Mouse (Mus musculus) layer of hippocampus, adult 18-20 months (tissue): ENCODE data around the gene Hus1. TPM values are rescaled to one million over a fixed set of nuclear protein-coding genes. Genes with fewer than 3 reads are reported as not detected.

ENCODE experiments used
- DNase-seq, 2 experiments: peaks; one replicate each; pipeline ENCODE4 v3.0.0; 2022; ENCODE audit warnings: low spot score in 2 of 2
- long read RNA-seq: library from polyadenylated mRNA; stranded (forward); transcript quantifications from one replicate; pipeline ENCODE4 v2.0.0, GENCODE M21; 2021
- total RNA-seq, 2 experiments: library from RNA; stranded (reverse); gene quantifications; 2 replicates each; pipeline ENCODE4 v1.2.3; 2021

Hus1 gene
- total RNA-seq, result 10 to 100 TPM; 13.3 to 13.5 TPM
- long read RNA-seq, partial matches to known transcripts, result 2 of 10 reads
- long read RNA-seq, other reads (novel, unspliced or antisense), result 6 of 10 reads

DNA sequence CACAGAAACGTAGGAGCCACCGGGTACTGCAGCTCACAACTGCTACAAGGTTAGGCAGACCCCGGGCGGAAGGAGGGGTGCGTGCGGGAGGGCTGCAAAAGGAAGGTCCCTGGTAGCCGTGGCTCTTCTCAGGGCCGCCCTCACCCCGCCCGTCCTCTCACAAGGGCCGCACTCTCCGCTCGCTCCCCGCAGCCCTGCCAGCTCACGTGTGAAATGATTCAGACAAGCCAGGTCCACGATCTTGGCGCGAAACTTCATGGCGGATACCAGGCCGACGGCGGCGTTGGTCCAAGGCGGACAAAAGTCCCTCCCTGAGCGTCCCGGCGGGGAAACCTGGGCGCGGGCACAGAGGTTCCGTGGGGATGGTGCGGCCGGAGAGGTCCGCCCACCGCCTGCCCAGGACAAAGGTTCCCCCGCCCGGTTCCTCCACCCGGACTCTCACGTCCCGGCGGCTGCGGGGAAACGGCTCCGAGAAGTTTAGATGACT lies at the start of gene Hus1:
Gene Hus1 (minus strand): TSS at position 339 of the 487 bp plus-strand sequence.
- DNase-seq, result peak; percentile 68 to 78

DNA sequence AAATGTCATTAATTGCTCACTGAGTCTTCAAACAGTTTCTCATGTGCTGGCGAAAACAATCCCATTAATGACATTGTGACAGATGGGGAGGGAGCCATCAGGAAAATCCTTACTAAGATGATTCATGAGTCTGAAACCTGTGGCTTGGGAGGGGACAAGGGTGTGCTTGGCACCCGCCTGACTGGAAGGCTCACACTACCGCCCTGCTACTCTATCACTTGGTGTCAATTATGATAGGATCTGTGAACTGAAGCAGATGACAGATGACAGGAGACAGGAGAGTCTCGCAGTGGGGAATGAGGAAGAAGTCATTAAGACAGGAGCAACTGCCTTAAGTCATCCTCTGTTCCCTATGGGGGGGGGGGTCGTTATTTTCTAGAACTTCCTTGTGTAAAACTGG lies 49.5 kb upstream of the Hus1 start:
- DNase-seq, result no peak

DNA sequence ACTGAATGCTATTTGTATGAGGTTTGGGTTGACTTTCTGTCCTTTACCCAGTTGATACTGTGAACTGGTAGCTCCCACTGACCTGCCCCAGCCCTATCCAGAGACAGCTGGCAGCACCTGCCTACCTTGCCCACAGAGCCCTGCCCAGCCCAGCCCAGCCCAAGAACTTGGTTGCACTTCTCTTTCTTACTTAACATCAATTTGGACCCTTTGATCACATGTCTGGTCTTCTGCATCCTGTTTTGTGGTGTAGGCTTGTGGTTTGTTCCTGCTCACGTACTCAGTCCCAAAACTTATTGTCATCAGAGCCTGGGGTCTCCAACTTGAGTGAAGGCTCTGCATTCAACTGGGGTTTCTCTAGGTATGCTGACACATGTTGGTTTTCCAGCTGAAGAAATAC lies 49.0 kb upstream of the Hus1 start:
- DNase-seq, result no peak

DNA sequence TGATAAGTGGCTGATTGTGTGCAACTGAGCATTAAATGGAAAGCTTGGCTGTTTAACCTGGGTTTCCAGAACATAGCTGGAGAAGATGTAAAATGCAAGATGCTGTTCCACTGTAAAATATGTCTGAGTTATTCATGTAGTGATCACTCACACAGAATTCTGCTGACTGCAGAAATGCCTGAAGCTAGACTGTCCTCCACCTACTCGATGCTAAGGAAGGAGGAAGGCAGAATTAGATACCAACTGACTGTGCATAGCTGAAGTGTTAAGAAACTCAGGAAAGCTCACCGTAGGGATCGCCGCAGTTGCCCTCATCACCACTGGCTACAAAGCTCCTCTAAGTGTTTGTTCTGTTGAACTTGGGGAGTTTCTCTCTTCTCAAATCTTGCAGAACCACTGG lies 46.7 kb upstream of the Hus1 start:
- no peak for DNase-seq

DNA sequence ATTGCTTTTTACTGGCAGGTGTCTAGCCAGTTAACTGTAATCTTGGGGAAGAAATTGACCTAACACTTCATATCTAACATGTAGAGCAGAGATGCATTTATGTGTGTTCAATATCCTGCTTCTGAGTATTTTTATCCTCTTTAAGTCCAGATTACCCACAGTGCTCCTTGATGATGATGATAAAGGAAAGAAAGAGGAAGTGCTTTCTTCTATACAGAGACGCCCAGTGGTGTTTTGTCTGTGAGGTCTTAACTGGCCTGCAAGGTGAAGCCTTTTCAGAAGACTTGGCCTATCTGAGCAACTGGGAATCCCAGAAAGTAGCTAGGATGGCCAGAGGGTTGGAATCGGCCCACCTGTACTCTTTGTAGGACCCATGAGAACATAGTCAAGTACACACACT lies 45.9 kb upstream of the Hus1 start:
- no peak for DNase-seq

DNA sequence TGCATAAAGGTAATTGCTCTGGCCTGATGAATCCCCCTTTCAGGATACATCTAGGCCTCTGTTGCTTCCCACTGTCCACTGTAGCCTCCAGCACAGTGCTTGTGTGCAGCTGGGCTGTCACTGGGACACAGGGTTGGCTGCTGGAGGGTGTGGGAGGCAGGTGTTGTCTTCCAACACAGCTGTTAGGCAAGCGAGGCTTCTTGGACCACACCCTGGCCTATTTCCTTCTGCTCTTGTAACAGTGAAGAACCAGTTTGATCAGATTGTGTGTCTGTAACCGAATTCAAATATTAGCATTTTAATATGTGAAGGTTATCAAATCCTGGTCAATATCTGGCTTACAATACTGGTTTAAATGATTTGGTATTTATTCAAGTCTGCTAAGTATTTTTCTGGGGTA lies 40.9 kb upstream of the Hus1 start:
- no peak for DNase-seq

DNA sequence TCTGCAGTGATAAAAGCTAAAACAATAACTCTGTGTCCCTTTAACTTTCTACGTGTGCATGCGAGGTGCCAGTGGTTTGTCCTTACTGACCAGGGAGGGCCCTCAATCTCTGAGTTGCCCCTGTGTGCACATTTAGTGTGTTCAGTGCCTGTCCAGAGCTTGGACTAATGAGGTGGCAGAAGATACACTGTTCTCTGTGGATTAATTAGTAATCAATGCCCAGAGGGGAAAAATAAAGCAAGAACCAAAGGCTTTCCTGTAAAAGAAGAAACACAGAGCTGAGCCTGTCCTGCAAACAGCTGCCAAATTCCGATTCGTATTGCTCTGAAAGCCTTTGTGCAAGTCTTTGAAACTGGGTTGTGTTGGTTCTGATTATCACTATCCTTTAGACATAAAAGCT lies 39.2 kb upstream of the Hus1 start:
- DNase-seq, result no peak

DNA sequence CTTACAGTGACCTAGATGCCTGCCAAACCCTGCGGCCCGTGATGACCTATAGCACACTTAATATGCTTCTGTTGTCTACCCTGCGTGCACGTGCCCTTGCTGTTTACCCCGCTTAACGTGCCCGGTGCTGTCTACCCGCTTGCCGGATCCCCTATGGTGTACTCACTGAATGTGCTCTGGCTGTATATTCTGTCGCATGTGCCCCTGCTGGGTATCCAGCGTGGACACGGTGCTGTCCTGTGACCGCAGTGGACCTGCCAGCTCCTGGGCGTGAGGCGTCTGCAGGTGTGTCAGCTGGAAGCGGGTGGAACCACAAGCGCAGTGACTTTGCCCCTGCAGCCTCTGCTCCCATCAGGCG lies 37.7 kb upstream of the Hus1 start, which contains the start of gene Sun3:
Gene Sun3 (minus strand): TSS at position 289 of the 358 bp plus-strand sequence.
- no peak for DNase-seq

DNA sequence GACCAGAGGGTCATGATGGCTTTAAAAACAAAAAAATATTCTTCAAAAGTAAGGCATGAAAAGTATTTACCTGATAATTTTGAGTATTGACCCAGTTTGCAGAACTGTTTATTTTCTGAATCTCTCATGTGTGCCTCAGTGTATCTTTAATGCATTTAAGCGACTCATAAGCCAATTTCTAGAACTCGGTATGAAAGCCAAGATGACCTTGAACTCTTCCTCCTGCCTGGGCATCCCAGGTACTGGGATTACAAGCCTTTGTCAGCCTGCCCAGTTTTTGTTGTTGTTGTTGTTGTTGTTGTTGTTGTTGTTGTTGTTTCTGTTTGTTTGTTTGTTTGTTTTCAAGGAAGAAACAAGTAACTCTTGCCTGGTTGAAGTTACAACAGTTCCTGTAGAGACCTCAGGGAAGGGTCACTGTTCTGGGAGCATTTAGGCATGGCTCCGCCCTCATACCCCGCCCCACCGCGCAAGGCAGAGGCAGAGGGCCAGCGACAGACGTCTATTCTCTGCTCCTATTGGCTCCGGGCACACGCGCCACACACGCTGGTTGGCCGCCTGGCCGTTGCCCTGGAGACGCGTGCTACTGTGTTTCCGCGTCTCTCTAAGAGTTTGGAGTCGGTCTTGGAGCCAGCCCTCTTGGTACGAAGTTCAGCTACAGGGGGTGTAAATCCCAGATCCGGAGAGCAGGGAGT lies 37.2 kb upstream of the Hus1 start, which contains the start of gene Gm11992:
Gene Gm11992 (plus strand): TSS at position 584 of the 692 bp plus-strand sequence.
- DNase-seq, result peak; percentile 74 to 91

DNA sequence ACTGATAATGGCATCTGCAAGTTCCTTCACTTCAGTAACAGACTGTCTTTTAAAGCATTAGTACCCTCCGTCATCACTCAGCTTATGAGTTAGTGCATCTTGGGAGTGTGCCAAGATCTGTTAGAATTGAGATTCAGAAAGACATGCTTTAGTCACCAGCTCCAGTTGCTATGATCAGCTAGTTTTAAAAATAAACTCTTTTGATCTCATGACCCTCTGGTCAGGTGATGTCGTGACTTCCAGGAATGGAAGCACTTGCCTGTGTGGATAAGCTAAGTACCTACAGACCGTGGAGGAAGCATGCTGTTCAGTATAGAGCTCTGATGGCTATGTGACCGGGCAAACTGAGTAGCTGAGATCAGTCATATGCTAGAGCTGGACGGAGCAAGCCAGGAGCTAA lies 36.1 kb upstream of the Hus1 start:
- peak in 1 of 2 experiments; percentile 57 for DNase-seq

DNA sequence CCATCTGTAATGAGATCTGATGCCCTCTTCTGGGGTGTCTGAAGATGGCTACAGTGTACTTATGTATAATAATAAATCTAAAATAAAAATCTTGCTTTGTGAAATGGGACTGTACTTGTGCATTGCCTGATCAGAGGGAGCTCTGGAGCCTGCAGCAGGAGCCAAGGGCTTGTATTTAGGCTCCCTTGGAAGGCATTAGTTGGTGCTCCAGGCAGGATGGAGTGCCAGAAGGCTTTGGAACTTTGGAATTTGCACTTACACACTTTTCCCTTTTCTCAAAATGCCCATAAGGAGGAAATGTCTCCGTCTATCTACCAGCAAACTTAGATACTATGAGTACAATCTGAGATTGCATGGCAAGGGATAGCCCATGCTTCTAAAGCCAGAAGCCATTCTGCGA lies 35.6 kb upstream of the Hus1 start:
- DNase-seq, result no peak

DNA sequence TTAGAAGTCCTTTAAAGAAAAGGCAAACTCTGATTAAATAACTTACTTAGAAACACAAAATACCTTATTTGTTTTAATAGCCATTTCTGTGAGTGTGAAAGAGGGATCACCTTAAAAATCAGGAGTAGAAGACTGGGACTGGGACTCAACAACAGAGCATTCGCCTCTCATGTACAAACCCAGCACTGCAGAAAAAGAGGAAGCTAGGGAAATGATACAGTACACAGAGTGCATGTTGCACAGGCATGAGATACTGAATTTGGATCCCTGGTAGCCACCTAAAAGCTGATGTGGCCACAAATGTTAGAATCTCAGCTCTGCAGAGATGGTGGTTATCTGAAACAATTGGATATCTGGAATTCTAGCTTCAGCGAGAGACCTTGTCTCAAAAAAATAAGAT lies 20.5 kb upstream of the Hus1 start:
- DNase-seq, result no peak

DNA sequence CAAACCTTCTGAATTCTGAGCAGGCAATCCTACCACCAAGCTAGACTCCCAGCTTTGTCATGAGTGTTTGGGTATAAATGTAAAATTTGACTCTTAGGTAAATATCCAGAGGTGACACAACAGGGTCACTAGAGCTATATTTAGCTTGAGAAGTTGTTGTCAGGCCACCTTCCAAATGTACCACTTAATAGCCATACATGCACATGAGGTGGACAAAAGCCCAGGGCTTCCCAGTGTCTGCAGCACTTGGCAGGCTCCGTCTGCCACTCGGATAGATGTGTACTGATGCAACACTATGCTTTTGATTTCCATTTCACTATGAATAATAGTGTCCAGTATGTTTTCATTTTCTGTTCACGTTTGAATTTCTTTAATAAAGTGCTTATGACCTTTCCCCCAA lies 14.2 kb upstream of the Hus1 start:
- DNase-seq, result no peak

DNA sequence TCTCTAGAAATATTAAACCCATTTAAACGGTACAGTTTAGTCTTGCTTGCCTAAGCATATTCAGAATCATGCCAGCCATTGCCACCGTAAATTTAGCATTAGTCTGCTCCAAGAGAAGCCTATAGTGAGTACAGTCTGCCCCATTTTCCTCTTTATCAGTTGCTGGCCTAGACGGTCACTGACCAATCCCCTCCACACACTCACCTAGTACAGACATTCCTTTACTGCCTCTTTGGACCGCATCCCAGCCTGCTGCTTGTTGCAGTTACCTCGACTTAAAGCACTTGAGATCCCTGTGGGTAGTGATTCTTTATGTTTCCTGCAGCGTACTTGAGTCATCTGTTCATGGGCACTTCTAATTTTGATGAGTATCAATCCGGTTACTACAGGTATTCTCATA lies 13.8 kb upstream of the Hus1 start:
- no peak for DNase-seq

DNA sequence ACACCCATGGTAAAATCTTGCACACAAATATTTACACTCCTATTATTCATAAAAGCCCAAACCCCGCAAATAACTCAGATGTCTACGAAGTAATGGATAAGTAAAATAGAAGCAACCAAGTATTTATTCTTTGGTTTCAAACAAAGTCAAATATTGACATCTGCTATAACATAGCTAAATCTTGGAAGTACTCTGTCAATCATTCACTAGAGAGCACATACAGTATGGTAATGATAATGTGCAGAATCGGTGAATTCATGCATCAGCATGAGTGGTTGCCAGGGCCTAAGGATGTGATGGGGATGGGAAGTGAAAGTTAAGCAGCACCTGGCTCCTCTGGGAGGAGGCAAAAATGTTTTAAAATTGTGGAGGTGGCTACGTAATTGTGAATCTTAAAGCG lies 9.2 kb upstream of the Hus1 start:
- no peak for DNase-seq

DNA sequence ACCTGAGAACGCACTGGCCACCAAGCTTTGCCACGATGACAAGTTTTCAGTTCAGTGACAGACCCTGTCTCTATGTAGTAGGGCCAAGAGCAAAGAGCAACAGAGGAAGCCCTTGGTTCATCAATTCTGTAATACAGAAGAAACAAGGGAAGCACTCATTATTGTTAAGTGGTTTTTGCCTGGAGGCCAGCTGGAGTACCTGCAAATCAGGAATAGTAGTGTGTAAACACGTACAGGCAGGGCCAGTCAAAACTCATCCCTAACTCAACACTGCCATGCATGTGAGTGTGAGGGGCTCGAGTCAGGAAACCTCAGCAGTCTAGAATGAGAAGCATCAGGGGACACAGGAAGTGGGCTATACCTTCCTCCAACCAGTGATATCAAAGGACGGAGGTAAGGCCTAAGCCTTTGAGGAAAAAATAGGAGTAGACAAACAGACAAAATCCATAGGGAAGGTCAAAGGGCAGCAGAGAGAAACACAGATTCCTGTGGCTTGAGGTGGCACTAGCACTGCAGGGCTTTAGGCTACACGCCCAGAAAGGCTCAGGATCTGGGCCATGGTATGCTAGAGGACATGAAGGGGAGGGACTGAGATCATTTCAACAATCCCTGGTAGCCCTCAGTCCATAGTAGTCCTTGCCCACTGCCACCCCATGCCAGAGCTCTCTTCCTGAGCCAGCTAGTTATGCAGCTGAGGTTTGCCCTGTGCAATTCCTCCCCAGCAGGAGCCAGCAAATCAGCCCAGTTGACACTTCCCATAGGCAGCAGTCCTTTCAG lies 7.7 kb upstream of the Hus1 start:
- DNase-seq, result no peak

DNA sequence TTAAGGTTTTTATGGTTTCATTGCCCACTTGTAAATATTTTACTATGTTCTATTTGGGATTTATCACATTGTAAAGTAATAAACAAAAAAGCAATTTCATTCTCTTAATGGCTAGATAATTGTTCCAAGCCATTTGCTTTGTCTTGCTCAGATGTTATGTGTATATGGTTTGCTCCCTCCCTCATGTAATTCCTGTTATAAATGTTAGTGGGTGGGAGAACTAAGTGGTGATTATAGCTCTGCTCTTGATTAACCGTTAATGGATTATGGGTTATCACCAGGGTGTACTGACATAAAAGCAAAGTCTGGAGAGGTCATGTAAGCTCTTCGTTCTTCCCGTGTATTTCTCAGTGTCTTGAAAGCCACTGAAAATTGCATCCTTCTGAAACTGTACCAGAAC lies 3.7 kb upstream of the Hus1 start:
- no peak for DNase-seq

DNA sequence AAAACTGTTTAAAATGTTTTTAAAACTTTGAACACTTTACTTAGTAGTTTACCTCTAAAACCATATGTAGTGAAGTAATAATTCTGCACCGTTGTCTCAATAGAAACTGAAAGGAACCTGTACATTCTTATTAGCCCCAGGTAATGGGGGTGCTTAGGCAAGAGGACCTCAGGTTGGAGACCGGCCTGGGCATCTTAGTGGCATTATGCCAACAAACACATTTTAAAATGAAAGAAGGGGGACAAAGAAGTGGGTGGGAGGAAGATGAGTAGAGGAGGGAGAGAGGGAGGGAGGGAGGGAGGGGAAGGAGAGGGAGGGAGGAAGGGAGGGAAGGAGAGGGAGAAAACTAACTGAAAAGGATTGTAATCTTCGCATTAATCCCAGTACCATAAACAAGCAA lies 357 bp upstream of the Hus1 start:
- DNase-seq, result no peak

DNA sequence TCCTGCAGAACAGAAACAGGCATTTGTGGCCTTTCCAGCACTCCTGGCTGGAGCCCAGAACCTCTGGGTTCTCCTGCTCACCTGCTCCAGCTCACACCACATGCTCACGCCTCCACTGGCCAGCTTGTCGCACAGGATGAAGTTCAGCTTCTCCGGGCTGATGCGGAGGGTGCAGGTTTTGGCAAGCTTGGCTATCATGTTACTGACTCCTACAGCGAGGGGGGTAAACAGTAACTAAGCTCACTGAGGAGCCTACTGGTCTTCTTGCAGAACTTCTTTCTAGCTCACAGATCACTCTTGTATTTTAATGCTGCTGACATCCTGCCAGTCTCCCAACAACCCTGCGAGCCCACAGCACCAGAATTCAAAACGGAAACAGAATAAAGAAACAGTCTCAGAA lies 575 bp downstream of the Hus1 start:
- no peak for DNase-seq

DNA sequence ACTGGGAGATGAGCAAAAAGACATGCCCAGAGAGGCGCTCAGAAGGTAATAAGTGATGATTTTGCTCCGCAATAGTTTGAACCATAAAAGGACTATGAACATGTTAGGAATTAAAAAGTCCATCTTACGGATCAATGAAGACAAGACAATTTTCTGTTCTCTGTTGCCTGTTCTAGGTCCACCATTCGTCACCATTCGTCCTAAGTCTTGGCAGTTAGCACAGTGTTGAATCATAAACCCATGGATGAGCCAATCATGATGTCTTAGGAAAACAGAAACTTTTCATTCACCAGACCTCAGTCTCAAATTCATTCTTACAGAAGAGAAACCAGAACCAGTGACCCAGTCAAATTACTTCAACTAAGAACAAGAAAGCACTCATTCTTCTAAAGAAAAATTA lies 2.2 kb downstream of the Hus1 start:
- no peak for DNase-seq

DNA sequence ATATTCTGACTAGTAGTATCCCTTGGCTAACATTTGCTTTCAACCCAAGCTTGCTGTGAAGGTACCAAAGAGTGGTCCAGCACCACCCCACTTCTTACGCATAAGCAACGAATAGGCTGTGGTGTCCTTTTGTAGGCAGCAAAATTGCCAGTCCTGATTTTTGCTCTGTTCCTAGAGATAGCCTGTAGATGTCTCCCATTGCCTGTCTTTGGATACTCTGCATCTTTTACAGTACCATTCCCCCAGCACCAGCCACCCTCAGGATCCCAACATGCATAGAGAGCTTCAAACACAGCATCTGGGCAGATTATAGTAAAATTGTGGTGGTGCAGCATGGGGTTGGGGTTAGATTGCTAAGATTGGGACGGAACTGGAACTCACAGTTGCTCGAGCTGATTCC lies 22.9 kb downstream of the Hus1 start:
- DNase-seq, result peak in 1 of 2 experiments; percentile 39

DNA sequence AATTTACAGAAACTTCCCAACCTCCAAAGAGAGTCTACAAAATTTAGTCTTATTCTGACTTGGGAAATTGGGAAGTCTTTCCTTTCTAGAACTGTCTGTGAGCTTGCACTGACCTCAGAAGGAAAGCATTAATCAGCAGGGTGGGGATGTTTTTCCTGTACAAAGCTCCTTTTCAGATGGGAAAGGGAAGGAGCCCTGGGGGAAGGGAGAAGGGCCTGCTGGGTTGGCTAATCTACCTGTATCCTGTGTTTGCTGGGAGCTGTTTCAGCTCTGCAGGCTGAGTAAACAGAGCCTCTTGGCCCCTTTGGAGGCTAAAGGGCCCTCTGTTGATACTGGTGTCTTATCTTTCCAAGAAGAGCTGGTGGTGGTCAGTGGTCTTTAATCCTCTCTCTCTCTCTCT lies 24.9 kb downstream of the Hus1 start:
- no peak for DNase-seq
